Mouse (Mus musculus): ENCODE results near the gene Cnnm3.

DNA sequence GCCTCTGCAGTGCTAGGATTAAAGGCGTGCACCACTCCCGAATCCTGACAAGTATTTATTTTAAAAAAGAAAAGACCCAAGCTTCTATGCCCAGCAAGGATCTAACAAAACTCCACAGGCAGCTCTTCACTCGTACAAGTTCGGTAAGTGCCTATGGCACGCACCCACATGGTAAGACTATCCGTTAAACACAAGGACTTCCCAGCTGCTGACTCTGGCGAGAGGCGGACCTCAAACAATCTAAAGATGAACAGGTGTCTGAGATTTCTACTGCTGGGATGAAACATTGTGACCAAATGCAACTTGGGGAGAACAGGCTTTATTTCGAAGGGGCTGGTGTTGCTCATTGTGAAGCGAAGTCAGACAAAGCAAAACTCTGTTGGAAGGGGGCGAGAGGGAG lies 28.5 kb downstream of the Cnnm3 start:
- TF ChIP-seq POLR2A (IDR thresholded peaks at IDR 0.05; ENCODE audit: borderline replicate concordance, extremely low read depth, low read depth, low read length) (no peak), CTCF (IDR thresholded peaks at IDR 0.05; ENCODE audit: insufficient read depth, low read length) (no peak)
